Mouse (Mus musculus) bone marrow macrophage, adult 2 months (primary cell): ENCODE data around the gene Gak. TPM values are rescaled to one million over a fixed set of nuclear protein-coding genes. Genes with fewer than 3 reads are reported as not detected.

ENCODE experiments used
- H3K27ac ChIP-seq: 2 replicates; pipeline ENCODE4 v1.5.1; 2012; ENCODE audit warnings: low read depth, low read length; ENCODE audit not compliant: insufficient read depth
- H3K4me1 ChIP-seq: 2 replicates; pipeline ENCODE4 v1.6.1; 2012; ENCODE audit warnings: low read length; ENCODE audit not compliant: control insufficient read depth, insufficient read depth
- H3K4me3 ChIP-seq: 2 replicates; pipeline ENCODE4 v1.5.1; 2012; ENCODE audit warnings: mild to moderate bottlenecking, low read length, moderate library complexity; ENCODE audit not compliant: insufficient read depth
- CTCF ChIP-seq: IDR thresholded peaks from 2 replicates; pipeline ENCODE4 v1.5.1; 2012; ENCODE audit warnings: low read depth, mild to moderate bottlenecking, low read length, moderate library complexity
- POLR2A ChIP-seq: IDR thresholded peaks from 2 replicates; pipeline ENCODE4 v1.6.1; 2012; ENCODE audit warnings: mild to moderate bottlenecking, low read depth, low read length, borderline replicate concordance
- polyA plus RNA-seq: library from polyadenylated mRNA; stranded (reverse); fragments of >200 nt; gene quantifications from 2 replicates; pipeline ENCODE4 v1.2.4, GENCODE M21; 2012; ENCODE audit not compliant: missing spikeins, insufficient read depth, insufficient read length

The Gak gene
- polyA plus RNA-seq: 105 TPM in 2 replicates

DNA sequence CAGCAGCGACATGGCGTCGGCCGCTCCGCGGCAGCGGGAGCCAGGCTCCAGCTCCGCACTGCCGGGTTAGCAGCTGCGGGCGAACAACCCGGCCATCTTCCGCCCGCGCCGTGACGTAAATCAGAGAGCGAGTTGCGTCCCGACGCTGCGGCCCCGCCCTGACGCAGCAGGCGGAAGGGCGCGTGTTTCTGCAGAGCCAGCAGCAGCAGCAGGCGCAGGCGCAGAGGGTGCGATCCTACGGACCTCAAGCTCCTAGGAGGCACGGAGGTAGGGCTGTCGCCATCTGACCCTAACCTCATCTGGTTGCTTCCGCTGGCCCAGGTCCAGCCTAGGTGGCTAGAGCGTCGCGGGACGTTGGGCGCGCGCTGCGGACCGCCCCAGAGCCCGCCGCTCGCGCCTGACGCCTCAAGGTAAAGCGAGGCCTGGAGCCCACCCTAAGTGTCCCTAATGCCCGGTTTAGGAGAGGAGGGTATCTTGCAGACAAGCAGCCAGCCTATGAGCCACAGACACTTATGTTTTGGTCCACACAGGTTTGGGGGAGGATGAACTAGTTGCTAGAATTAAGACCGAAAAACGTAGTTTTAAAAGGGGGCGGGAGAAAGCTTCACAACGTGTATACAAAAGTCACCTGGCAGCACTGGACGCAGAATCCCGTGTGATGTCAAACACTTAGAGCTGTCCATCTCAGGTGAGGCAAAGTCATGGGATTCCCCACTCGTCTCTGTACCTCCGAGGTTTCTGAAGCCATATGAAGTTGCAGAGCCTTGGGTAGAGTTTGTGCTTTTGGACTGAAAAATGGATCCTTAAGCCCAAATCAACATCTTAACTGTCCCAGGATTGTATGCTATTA, at the start of gene Gak, which contains the start of gene Tmem175:
Gak (minus strand) TSS at position 122 of the 850 bp plus-strand sequence.
Tmem175 (plus strand) TSS at position 137 of the 850 bp plus-strand sequence.
- Histone ChIP-seq H3K27ac (peak within 1 kb of the TSS; percentile 59), H3K4me3 (peak within 1 kb of the TSS; percentile 89), H3K4me1 (peaks cover 14% of the 10 kb centered on the region)
- TF ChIP-seq POLR2A (peak; percentile 98), CTCF (no peak)

DNA sequence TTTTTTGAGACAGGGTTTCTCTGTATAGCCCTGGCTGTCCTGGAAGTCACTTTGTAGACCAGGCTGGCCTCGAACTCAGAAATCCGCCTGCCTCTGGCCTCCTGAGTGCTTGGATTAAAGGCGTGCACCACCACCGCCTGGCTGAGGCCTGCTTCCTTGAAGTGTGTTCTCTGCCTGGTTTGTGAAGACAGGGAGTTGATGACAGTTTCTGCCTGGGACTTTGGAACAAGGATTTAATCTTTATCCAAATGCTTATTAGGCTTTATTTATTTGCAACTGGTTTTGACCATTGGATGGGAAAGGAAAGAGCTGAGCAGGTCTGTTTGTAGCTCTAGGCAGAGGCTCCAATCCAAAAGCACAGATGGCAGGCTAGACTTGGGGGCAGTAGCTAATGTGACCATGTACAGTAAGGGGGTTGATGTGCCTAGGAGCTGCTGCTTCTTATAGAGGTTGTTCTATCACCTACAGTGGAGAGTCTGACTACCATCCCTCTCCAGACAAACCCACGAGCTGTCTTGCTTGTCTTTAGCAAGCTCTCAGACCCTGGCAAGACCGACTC, 48.8 kb upstream of the Gak start:
- Histone ChIP-seq H3K27ac (no peak overlapping the region), H3K4me1 (peaks cover 4% of the 10 kb centered on the region; the same call in 1 of the 2 replicates), H3K4me3 (no peak overlapping the region)
- TF ChIP-seq POLR2A (no peak), CTCF (no peak)

DNA sequence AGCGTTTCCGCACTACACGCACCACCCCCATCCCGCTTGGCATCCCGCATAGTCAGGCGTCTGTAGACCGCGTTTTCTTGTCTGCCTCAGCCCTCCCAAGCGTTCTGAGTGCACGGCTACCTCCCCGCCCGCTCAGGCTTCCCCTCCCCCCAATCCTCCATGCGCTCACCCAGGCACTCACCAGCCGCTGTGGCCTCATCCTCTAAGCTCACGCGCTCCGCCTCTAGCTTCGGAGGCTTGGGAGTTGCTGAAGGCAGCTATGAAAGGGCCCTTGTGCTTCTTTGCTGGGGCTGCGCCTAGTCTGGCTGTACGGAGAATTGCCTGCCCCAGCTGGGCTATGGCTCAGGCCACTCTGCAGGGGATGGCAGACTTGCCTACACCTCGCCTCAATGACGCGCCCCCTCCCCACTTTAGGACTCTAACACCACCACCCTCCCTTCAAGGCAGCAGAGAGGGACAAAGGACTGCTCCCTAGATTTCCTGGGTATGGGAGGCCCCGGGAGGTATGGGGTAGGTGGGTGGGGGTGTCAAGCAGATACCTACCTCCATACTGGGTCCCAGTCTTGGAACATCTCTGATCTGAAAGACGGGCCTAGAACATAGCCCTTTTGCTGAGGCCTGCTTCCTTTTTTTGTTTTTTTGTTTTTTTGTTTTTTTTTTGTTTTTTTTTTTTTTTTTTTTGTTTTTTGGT, 48.2 kb upstream of the Gak start:
- no peak overlapping the region for H3K27ac ChIP-seq
- TF ChIP-seq CTCF: no peak
- no peak for TF ChIP-seq POLR2A
- H3K4me1 ChIP-seq: peaks cover 5% of the 10 kb centered on the region; the same call in 1 of the 2 replicates
- H3K4me3 ChIP-seq: no peak overlapping the region

DNA sequence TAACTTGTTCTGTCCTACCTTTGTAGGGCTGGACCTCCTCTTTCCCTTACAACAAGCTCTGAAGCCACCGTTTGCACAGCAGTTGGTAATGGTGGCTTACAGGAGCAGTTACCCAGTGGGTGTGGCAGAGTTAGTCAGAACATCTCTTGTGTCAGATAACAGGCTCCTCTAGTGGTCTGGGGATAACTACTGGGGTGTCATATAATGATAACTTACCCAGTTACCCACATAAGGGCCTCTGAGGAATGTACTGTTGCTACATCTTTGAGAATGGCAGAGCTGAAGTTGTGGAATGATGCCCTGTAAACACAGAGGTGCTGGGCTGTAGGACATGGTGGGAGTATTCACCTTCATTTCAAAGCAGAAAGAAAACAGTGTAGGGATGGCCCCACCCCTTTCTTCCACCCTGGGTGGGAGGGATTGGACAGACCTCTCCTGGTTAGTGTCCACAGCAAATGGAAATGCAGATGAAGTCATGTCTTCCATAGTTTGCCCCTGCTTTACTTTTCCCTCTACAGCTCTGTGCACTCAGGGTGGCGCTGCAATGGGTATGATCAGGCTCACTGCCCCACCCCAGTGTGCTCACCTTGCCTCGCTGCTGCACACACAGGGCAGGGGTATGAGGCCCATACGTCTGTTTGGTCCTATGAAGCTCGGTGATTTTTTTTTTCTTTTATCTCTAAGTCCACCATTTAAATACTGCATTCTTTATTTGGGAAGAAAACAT, 47.4 kb upstream of the Gak start:
- Histone ChIP-seq H3K4me1 (peaks cover 5% of the 10 kb centered on the region; the same call in 1 of the 2 replicates), H3K27ac (no peak overlapping the region), H3K4me3 (no peak overlapping the region)
- no peak for TF ChIP-seq POLR2A

DNA sequence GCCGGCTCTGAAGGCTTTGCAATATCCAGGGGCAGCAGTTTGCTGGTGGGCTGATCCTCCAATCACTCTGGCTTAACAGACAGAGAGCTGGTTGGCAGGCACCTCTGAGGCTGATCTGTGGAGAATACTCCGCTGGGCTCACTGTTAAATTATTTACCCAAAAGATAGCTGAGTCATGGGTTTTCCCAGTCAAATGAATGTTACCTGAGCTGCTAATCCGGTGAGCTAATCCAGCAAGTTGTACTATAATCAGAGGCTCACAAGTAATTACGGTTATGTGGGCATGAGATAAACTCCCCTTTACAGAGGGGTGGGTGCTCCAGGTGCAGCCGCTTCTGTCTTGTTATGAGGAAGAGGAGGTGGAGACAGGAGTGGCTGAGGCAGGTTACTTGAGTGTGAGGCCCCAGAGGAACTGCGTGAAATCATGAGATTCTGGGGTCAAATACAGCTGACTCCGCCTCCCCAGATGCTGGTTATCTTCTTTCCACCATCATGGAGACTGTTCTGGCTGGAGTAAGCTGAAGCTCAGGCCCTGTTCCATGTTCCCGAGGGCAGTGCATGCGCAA, 45.8 kb upstream of the Gak start, which contains the start of gene Slc26a1:
Slc26a1 (minus strand) TSS at position 319 of the 566 bp plus-strand sequence.
- H3K27ac ChIP-seq: no peak within 1 kb of the TSS
- TF ChIP-seq POLR2A: no peak
- TF ChIP-seq CTCF: no peak
- peaks cover 8% of the 10 kb centered on the region for H3K4me1 ChIP-seq
- no peak within 1 kb of the TSS for H3K4me3 ChIP-seq

DNA sequence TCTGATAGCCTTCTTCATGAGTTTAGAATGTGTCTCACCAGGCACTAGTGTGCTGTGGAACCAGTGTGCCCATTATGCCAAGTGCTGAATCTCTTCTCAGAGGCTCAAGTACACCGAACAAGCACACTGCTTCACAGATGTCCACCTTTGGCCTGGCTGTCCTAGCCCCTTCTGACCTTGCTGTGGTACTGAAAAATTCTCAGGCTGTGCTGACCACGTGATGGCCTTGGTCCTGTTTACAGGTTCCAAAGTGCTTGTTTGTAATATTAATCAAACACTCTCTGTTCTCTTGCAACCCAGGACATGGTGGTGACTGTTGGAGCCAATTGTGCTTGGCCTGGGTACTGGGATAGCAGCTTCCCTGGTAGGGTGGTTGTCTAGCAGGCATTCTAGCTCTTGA, 45.1 kb upstream of the Gak start:
- no peak overlapping the region for H3K4me3 ChIP-seq
- no peak overlapping the region for H3K27ac ChIP-seq
- TF ChIP-seq CTCF: no peak
- no peak for TF ChIP-seq POLR2A
- peaks cover 9% of the 10 kb centered on the region for H3K4me1 ChIP-seq

DNA sequence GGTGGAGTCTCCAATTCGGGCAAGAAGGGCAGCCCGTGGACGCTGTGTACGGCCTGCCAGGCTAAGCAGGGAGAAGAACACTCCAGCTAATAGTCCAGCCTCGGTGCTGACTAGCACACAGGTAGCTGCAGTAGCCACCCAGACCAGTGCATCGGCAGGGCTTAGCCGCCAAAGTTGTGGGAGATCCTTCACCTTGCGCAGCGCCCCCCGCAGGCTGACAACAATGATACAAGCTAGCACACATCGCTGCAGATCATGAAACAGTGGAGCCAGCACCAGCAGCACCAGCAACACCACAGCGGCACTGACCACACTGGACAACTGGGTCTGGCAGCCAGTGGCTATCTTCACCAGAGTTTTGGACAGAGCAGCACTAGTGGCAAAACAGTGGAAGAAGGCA, 42.2 kb upstream of the Gak start:
- no peak overlapping the region for H3K4me3 ChIP-seq
- peaks cover 15% of the 10 kb centered on the region for H3K4me1 ChIP-seq
- no peak overlapping the region for H3K27ac ChIP-seq
- TF ChIP-seq POLR2A (no peak), CTCF (0 out of 2 replicates have a peak, but pooled peaks have one; percentile 8)

DNA sequence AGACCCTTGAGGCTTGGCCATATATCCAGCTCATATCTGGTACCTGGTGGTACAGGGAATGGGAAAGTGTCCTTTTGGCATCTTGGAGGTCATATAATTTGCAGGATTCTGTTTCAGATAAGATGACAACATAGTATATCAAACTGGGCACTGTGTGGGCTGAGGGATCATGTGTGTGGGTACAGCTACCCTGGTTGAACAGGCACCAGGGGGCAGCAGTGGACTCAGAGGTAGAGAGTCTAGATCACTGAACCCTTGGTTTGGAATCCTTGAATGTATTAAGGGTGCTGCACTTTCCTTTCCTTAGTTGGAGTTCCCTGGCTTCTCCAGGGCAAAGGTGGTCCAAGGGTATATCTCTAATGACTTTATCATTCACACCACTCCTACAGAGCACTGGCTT, 41.2 kb upstream of the Gak start:
- Histone ChIP-seq H3K4me3 (no peak overlapping the region), H3K27ac (no peak overlapping the region), H3K4me1 (peaks cover 15% of the 10 kb centered on the region)
- peak; percentile 15; the same call in 1 of the 2 replicates for TF ChIP-seq CTCF
- TF ChIP-seq POLR2A: no peak

DNA sequence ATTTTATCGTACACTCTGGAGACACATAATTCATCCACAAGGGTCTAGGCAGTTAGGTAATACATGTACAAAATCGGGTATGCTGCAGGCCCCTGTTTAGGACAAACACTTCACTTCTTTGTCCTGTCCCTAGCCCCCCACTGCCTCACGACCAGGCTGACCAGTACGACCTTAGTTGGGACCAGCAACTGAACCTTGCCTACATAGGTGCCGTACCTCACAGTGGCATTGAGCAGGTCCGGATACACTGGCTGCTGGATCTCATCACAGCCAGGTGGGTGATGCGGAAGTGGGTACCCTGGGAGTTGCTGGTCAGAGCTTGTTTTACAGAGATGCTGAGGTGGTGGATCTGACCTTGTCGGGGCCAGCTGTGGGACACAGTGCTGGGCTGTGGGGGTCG, 40.4 kb upstream of the Gak start:
- H3K4me1 ChIP-seq: peaks cover 15% of the 10 kb centered on the region

More for the DNA sequence above, 40.4 kb upstream of the Gak start:
- Histone ChIP-seq H3K27ac (peak overlapping the region; percentile 93; the same call in 1 of the 2 replicates), H3K4me3 (peak overlapping the region; percentile 67)
- no peak for TF ChIP-seq CTCF
- TF ChIP-seq POLR2A: no peak
